In the genomic region with DNA sequence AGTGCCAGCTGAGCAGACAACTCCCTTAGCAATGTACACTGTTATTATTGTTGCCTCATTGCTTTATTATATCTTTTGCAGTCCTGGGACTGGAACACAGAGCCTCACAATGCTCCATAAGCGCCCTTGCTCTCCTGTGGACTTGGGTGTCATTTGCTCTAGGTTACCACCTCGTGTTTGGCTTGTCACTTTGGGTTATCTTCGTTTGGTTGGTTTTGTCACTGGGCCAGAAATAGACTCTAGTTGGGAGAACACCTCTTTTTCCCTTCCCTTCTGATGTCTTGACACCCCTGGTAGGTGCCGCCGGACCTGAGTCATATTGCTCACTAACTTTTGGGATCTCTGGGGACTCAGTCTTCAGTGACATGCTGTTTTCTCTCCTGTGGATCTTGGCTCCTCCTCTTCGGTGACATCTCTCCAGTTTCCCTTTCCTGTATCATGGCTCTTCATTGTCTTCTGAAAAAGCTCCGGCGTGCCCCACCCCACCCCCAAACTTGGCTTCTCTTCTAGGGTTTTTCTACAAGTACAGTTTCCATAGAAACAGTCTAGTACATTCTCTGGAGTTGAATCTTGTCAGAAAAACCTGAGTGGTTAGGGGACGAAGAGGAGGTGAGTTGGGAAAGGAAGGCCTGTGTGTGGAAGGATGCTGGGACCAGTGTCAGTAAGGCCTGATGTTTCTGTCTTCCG, we compare ENCODE assay signal across 13 mouse cellular contexts.
DNase-seq lines count a peak whose midpoint lies in the region; ATAC-seq and TF ChIP-seq lines count a peak whose summit lies in the region.
"Had no signal": no experiment of that assay in that cellular context is flagged by ENCODE, and none has a peak within 500 bp of the region (broad histone marks: within the 10 kb centered on the region; RNA-seq: fewer than 3 reads in every experiment).

No protein-coding gene starts in this region.

- no peaks in the 10 kb centered on the region for H3K36me3 ChIP-seq in lung, postnatal 0 days (ENCODE audit: insufficient read depth, low read length)
- H3K36me3 ChIP-seq: embryonic facial prominence, embryonic 13.5 days; heart, embryonic 13.5 days; liver, embryonic 15.5 days had no signal

- no peak for TF ChIP-seq CTCF in lung, postnatal 0 days (IDR thresholded peaks at IDR 0.05)
- TF ChIP-seq CTCF in cerebellum, adult 2 months (IDR thresholded peaks at IDR 0.05; ENCODE audit: borderline replicate concordance, insufficient read depth, low read depth, low read length): no peak

- no peak overlapping the region for H3K27ac ChIP-seq in lung, postnatal 0 days (ENCODE audit: low read length)
- H3K27ac ChIP-seq in cerebellum, adult 2 months (ENCODE audit: insufficient read depth, low read length): peak overlapping the region; percentile 24; the same call in 1 of the 2 replicates
- H3K27ac ChIP-seq: embryonic facial prominence, embryonic 13.5 days; heart, embryonic 13.5 days; liver, embryonic 15.5 days had no signal

- no peaks in the 10 kb centered on the region for H3K4me1 ChIP-seq in lung, postnatal 0 days (ENCODE audit: insufficient read depth, low read depth, low read length)
- H3K4me1 ChIP-seq in cerebellum, adult 2 months (ENCODE audit: control insufficient read depth, insufficient read depth, low read length): peaks cover 49% of the 10 kb centered on the region
- H3K4me1 ChIP-seq: liver, embryonic 15.5 days had no signal

- H3K9me3 ChIP-seq in lung, postnatal 0 days (ENCODE audit: low read length): no peaks in the 10 kb centered on the region
- H3K9me3 ChIP-seq: embryonic facial prominence, embryonic 13.5 days; heart, embryonic 13.5 days; liver, embryonic 15.5 days had no signal

- 74% methylated on average over 10 of the region's 10 CpGs for WGBS in lung, postnatal 0 days
- WGBS in cerebellum, adult 2 months: 23% methylated on average over 10 of the region's 10 CpGs

- peak; percentile 26 to 30 for DNase-seq in heart, adult 18-20 months
- no peak for DNase-seq in heart, adult 11 months
- peak; percentile 24 for DNase-seq in lung, postnatal 0 days (ENCODE audit: low spot score)
- DNase-seq in lung, postnatal 14 days: no peak
- DNase-seq in cerebellum, adult 2 months: peak; percentile 87 to 91
- DNase-seq in lung, postnatal 25 days (ENCODE audit: low spot score): peak; percentile 34
- DNase-seq in thymus, postnatal 14 days: no peak
- DNase-seq: midbrain, embryonic 14.5 days had no signal

- no peak overlapping the region for H3K4me3 ChIP-seq in lung, postnatal 0 days (ENCODE audit: low read depth, low read length)
- H3K4me3 ChIP-seq in cerebellum, adult 2 months (replicated peaks; ENCODE audit: insufficient read depth, low read depth, low read length): no peak overlapping the region
- H3K4me3 ChIP-seq: embryonic facial prominence, embryonic 13.5 days; heart, embryonic 13.5 days; liver, embryonic 15.5 days had no signal

- no peaks in the 10 kb centered on the region for H3K27me3 ChIP-seq in lung, postnatal 0 days (replicated peaks; ENCODE audit: insufficient read depth, low read length)
- no peaks in the 10 kb centered on the region for H3K27me3 ChIP-seq in cerebellum, adult 2 months (ENCODE audit: control insufficient read depth, insufficient read depth, low read length)
- H3K27me3 ChIP-seq: embryonic facial prominence, embryonic 13.5 days; heart, embryonic 13.5 days; liver, embryonic 15.5 days; Patski had no signal

- no peak overlapping the region for H3K9ac ChIP-seq in lung, postnatal 0 days (replicated peaks; ENCODE audit: low read depth)
- H3K9ac ChIP-seq: embryonic facial prominence, embryonic 13.5 days; heart, embryonic 13.5 days; liver, embryonic 15.5 days had no signal

- TF ChIP-seq POLR2A in cerebellum, adult 2 months (IDR thresholded peaks at IDR 0.05; ENCODE audit: borderline replicate concordance, insufficient read depth, low read length): no peak

- ATAC-seq in lung, postnatal 0 days: peak; percentile 23; the same call in 1 of the 2 replicates
- no peak for ATAC-seq in erythroblast, adult 5-6 weeks (replicated peaks; ENCODE audit: low FRiP score, poor library complexity, severe bottlenecking)
- ATAC-seq: Patski had no signal

- TF ChIP-seq EP300 in lung, postnatal 0 days (IDR thresholded peaks at IDR 0.05): no peak

- no peak overlapping the region for H3K4me2 ChIP-seq in lung, postnatal 0 days (replicated peaks; ENCODE audit: low read depth, low read length)
- H3K4me2 ChIP-seq: embryonic facial prominence, embryonic 13.5 days; heart, embryonic 13.5 days; liver, embryonic 15.5 days had no signal

Comparison
In these comparisons a context has a peak if more than half of its experiments do, and no peak if none do; other contexts are left out.
1. DNase-seq: peak in heart, adult 18-20 months (2 of 2), lung, postnatal 0 days (single experiment), cerebellum, adult 2 months (2 of 2) and lung, postnatal 25 days (single experiment); none in heart, adult 11 months (single experiment), lung, postnatal 14 days (single experiment) and thymus, postnatal 14 days (single experiment).